Mouse (Mus musculus) thymus, adult 2 months (tissue): ENCODE results near the gene Klk9.

Experiments
- CTCF ChIP-seq: fragments of 200-500 bp; IDR thresholded peaks from 2 replicates; pipeline ENCODE4 v1.5.1; 2012; ENCODE audit warnings: mild to moderate bottlenecking, control low read depth, low read length, moderate library complexity, borderline replicate concordance; ENCODE audit not compliant: control insufficient read depth, poor library complexity, insufficient read depth; ENCODE audit errors: extremely low read depth
- POLR2A ChIP-seq: fragments of 200-500 bp; IDR thresholded peaks from 2 replicates; pipeline ENCODE4 v1.6.1; 2012; ENCODE audit warnings: mild to moderate bottlenecking, low read length, control low read depth, moderate library complexity; ENCODE audit not compliant: control insufficient read depth, poor library complexity, insufficient read depth; ENCODE audit errors: extremely low read depth

DNA sequence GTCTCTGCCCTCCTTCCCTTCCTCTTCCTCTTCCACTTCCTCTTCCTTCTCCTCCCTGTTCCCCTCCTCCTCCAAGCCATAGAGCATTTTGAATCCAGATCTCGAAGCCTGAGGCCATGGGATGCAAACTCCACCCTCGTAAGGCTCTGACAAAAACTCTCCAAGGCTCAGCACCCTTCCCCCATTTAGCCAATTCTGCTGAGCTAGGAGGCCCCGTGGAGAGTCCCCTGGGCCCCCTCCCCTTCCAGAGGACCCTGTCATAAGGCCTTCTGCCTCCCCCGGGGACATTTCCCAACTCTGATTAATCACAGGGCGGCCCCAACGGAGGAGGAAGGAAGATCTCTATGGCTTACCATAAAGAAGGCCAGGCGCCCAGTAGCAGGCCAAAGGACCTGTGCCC lies at the start of gene Klk9:
- TF ChIP-seq POLR2A (no peak), CTCF (no peak)
